Mouse (Mus musculus) cortical plate, adult 2 months (tissue): ENCODE data around the gene Mrpl10. TPM values are rescaled to one million over a fixed set of nuclear protein-coding genes. Genes with fewer than 3 reads are reported as not detected.

ENCODE experiments used
- H3K27ac ChIP-seq: fragments of 200-500 bp; 2 replicates; pipeline ENCODE4 v1.5.1; 2012; ENCODE audit warnings: low read length, control low read depth, inconsistent platforms; ENCODE audit not compliant: insufficient read depth
- H3K4me1 ChIP-seq: fragments of 200-500 bp; 2 replicates; pipeline ENCODE4 v1.6.1; 2011; ENCODE audit warnings: low read length; ENCODE audit not compliant: control insufficient read depth, insufficient read depth
- H3K4me3 ChIP-seq: fragments of 200-500 bp; 2 replicates; pipeline ENCODE4 v1.5.1; 2011; ENCODE audit warnings: mild to moderate bottlenecking, low read length, control low read depth; ENCODE audit not compliant: insufficient read depth
- CTCF ChIP-seq: fragments of 200-500 bp; IDR thresholded peaks from 2 replicates; pipeline ENCODE4 v1.5.1; 2011; ENCODE audit warnings: mild to moderate bottlenecking, control low read depth, low read length; ENCODE audit not compliant: insufficient read depth; ENCODE audit errors: extremely low read depth
- POLR2A ChIP-seq: fragments of 200-500 bp; IDR thresholded peaks from 2 replicates; pipeline ENCODE4 v1.6.1; 2011; ENCODE audit warnings: mild to moderate bottlenecking, low read length, control low read depth; ENCODE audit not compliant: insufficient read depth; ENCODE audit errors: extremely low read depth
- polyA plus RNA-seq: library from polyadenylated mRNA; depleted of rRNA; stranded (reverse); fragments of >200 nt; gene quantifications from 2 replicates; pipeline ENCODE4 v1.2.3, GENCODE M21; 2012; rRNA removed

Gene Mrpl10
- polyA plus RNA-seq, 1 experiment: 67.7 TPM

GRCm38 (mm10) chr11:97083401-97084140, 42.2 kb downstream of the Mrpl10 start:
- H3K4me3 ChIP-seq: no peak overlapping the region
- H3K4me1 ChIP-seq: no peaks in the 10 kb centered on the region
- no peak overlapping the region for H3K27ac ChIP-seq
- no peak for TF ChIP-seq POLR2A
- TF ChIP-seq CTCF: no peak

- no peak for TF ChIP-seq POLR2A
- no peak overlapping the region for H3K4me3 ChIP-seq
- H3K27ac ChIP-seq: no peak overlapping the region
- H3K4me1 ChIP-seq: no peaks in the 10 kb centered on the region
Measured at GRCm38 (mm10) chr11:97084821-97085505, 43.6 kb downstream of the Mrpl10 start.

- no peak for TF ChIP-seq CTCF
- no peak for TF ChIP-seq POLR2A
- H3K27ac ChIP-seq: no peak overlapping the region
- H3K4me1 ChIP-seq: no peaks in the 10 kb centered on the region
- H3K4me3 ChIP-seq: no peak overlapping the region
Measured at GRCm38 (mm10) chr11:97086365-97086764, 45.0 kb downstream of the Mrpl10 start.

GRCm38 (mm10) chr11:97094600-97094999, 53.2 kb downstream of the Mrpl10 start:
- TF ChIP-seq CTCF (no peak), POLR2A (no peak)
- Histone ChIP-seq H3K4me1 (no peaks in the 10 kb centered on the region), H3K4me3 (no peak overlapping the region), H3K27ac (no peak overlapping the region)

DNA sequence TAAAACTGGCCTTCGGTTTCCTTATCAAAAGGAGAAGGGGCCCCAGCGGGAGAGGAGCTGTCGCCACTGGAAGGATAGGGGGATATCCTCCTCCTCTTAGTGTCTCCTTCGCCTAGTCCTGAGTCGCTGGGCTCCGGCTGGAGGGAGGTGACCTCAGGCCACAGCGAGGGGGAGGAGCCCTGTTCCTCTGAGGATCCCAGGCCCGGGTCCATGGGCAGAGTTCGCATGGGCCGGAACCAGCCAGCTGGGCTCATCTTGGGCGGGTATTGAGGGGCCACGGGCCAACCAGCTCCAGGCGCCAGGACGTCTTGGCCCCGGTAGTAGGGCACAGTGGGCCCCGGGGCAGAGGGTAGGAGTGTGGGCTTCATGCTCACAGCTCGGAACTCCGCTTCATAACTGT, 57.4 kb downstream of the Mrpl10 start:
- H3K4me1 ChIP-seq: no peaks in the 10 kb centered on the region
- no peak overlapping the region for H3K4me3 ChIP-seq
- TF ChIP-seq CTCF: no peak
- no peak for TF ChIP-seq POLR2A
- H3K27ac ChIP-seq: no peak overlapping the region

Other genes with a start within 250 kb of the Mrpl10 start
- 202 and 207 TPM in 2 replicates for gene Nfe2l1, start 211.6 kb upstream of the Mrpl10 start, polyA plus RNA-seq
- gene Copz2, start 191.7 kb upstream of the Mrpl10 start, polyA plus RNA-seq: 14.2 and 14.7 TPM in 2 replicates
- gene Cdk5rap3, start 125.1 kb upstream of the Mrpl10 start, polyA plus RNA-seq: 42.9 and 44.8 TPM in 2 replicates
- not detected in 2 replicates for gene Prr15l, start 113.5 kb upstream of the Mrpl10 start, polyA plus RNA-seq
- 40.8 and 41.4 TPM in 2 replicates for gene Pnpo, start 97.6 kb upstream of the Mrpl10 start, polyA plus RNA-seq
- 10.3 and 10.4 TPM in 2 replicates for gene Sp2, start 58.6 kb upstream of the Mrpl10 start, polyA plus RNA-seq
- gene Sp6, start 28.2 kb upstream of the Mrpl10 start, polyA plus RNA-seq: 0.69 and 0.85 TPM in 2 replicates
- gene Scrn2, start 11.6 kb upstream of the Mrpl10 start, polyA plus RNA-seq: 4.4 and 6.3 TPM in 2 replicates
- gene Lrrc46, start 153 bp upstream of the Mrpl10 start, polyA plus RNA-seq: 0.91 and 1.1 TPM in 2 replicates
- 14.0 and 14.1 TPM in 2 replicates for gene Osbpl7, start 9.1 kb downstream of the Mrpl10 start, polyA plus RNA-seq
- gene Tbx21, start 73.8 kb downstream of the Mrpl10 start, polyA plus RNA-seq: 0.10 and 0.11 TPM in 2 replicates
- 54.5 and 59.5 TPM in 2 replicates for gene Tbkbp1, start 109.9 kb downstream of the Mrpl10 start, polyA plus RNA-seq
- gene Kpnb1, start 146.3 kb downstream of the Mrpl10 start, polyA plus RNA-seq: 73.2 and 76.8 TPM in 2 replicates
- gene Npepps, start 239.1 kb downstream of the Mrpl10 start, polyA plus RNA-seq: 81.2 and 88.0 TPM in 2 replicates